Mouse (Mus musculus): ENCODE measurements around the gene Gli3. TPM values are rescaled to one million over a fixed set of nuclear protein-coding genes. Genes with fewer than 3 reads are reported as not detected.

Gene Gli3
- total RNA-seq (2014; rRNA removed) (0.27 and 0.37 TPM in 2 replicates), polyA plus RNA-seq (2012; rRNA removed) (0.15 and 0.16 TPM in 2 replicates)

- WGBS = 1% methylated on average over 66 of the region's 76 CpGs
- H3K36me3 ChIP-seq (ENCODE audit: control insufficient read depth, insufficient read depth, low read length) = no peaks in the 10 kb centered on the region
- H3K9ac ChIP-seq (ENCODE audit: low read depth, low read length) = peak within 1 kb of the TSS; percentile 23
- no peak for TF ChIP-seq CTCF (IDR thresholded peaks at IDR 0.05; ENCODE audit: low read depth, low read length)
- TF ChIP-seq POLR2A (IDR thresholded peaks at IDR 0.05; ENCODE audit: extremely low read depth, insufficient read depth, low read length) = no peak
- peaks cover 9% of the 10 kb centered on the region; the same call in 1 of the 2 replicates for H3K27me3 ChIP-seq (ENCODE audit: control insufficient read depth, insufficient read depth, low read length)
- no peaks in the 10 kb centered on the region for H3K4me1 ChIP-seq (ENCODE audit: control insufficient read depth, insufficient read depth, low read length)
- H3K79me2 ChIP-seq (ENCODE audit: control insufficient read depth, insufficient read depth, low read length) = no peaks in the 10 kb centered on the region
- no peak within 1 kb of the TSS for H3K27ac ChIP-seq (replicated peaks; ENCODE audit: insufficient read depth, low read depth, low read length)
- no peak for DNase-seq (ENCODE audit: extremely low read depth, low read depth, low spot score)
- H3K4me3 ChIP-seq (ENCODE audit: insufficient read depth, low read depth, low read length) = peak within 1 kb of the TSS; percentile 40
These were observed at the start of gene Gli3 for GRCm38 (mm10) chr13:15462830-15463491. TSS of gene Gli3 (plus strand) at chr13:15463235.

- TF ChIP-seq CTCF (IDR thresholded peaks at IDR 0.05; ENCODE audit: low read depth, low read length) = no peak
- TF ChIP-seq POLR2A (IDR thresholded peaks at IDR 0.05; ENCODE audit: extremely low read depth, insufficient read depth, low read length) = no peak
- H3K4me3 ChIP-seq (ENCODE audit: insufficient read depth, low read depth, low read length) = no peak overlapping the region
- no peak overlapping the region for H3K27ac ChIP-seq (replicated peaks; ENCODE audit: insufficient read depth, low read depth, low read length)
- no peaks in the 10 kb centered on the region for H3K36me3 ChIP-seq (ENCODE audit: control insufficient read depth, insufficient read depth, low read length)
- DNase-seq (ENCODE audit: extremely low read depth, low read depth, low spot score) = no peak
- WGBS = 74% methylated on average over 10 of the region's 10 CpGs
- no peaks in the 10 kb centered on the region for H3K27me3 ChIP-seq (ENCODE audit: control insufficient read depth, insufficient read depth, low read length)
- no peak overlapping the region for H3K9ac ChIP-seq (ENCODE audit: low read depth, low read length)
- H3K4me1 ChIP-seq (ENCODE audit: control insufficient read depth, insufficient read depth, low read length) = no peaks in the 10 kb centered on the region
- H3K79me2 ChIP-seq (ENCODE audit: control insufficient read depth, insufficient read depth, low read length) = no peaks in the 10 kb centered on the region
These were observed 41.8 kb upstream of the Gli3 start for GRCm38 (mm10) chr13:15421182-15421750.

- TF ChIP-seq CTCF (IDR thresholded peaks at IDR 0.05; ENCODE audit: low read depth, low read length) = no peak
- no peak for TF ChIP-seq POLR2A (IDR thresholded peaks at IDR 0.05; ENCODE audit: extremely low read depth, insufficient read depth, low read length)
- Histone ChIP-seq H3K36me3 (ENCODE audit: control insufficient read depth, insufficient read depth, low read length) (no peaks in the 10 kb centered on the region), H3K79me2 (ENCODE audit: control insufficient read depth, insufficient read depth, low read length) (no peaks in the 10 kb centered on the region), H3K9ac (ENCODE audit: low read depth, low read length) (no peak overlapping the region), H3K4me1 (ENCODE audit: control insufficient read depth, insufficient read depth, low read length) (no peaks in the 10 kb centered on the region), H3K27me3 (ENCODE audit: control insufficient read depth, insufficient read depth, low read length) (no peaks in the 10 kb centered on the region), H3K27ac (replicated peaks; ENCODE audit: insufficient read depth, low read depth, low read length) (no peak overlapping the region), H3K4me3 (ENCODE audit: insufficient read depth, low read depth, low read length) (no peak overlapping the region)
- WGBS = 64% methylated on average over 4 of the region's 4 CpGs
- no peak for DNase-seq (ENCODE audit: extremely low read depth, low read depth, low spot score)
These were observed 21.0 kb upstream of the Gli3 start for GRCm38 (mm10) chr13:15442002-15442401.

- no peak for DNase-seq (ENCODE audit: extremely low read depth, low read depth, low spot score)
- Histone ChIP-seq H3K36me3 (ENCODE audit: control insufficient read depth, insufficient read depth, low read length) (no peaks in the 10 kb centered on the region), H3K79me2 (ENCODE audit: control insufficient read depth, insufficient read depth, low read length) (no peaks in the 10 kb centered on the region), H3K4me1 (ENCODE audit: control insufficient read depth, insufficient read depth, low read length) (no peaks in the 10 kb centered on the region), H3K4me3 (ENCODE audit: insufficient read depth, low read depth, low read length) (no peak overlapping the region), H3K27me3 (ENCODE audit: control insufficient read depth, insufficient read depth, low read length) (no peaks in the 10 kb centered on the region), H3K9ac (ENCODE audit: low read depth, low read length) (no peak overlapping the region), H3K27ac (replicated peaks; ENCODE audit: insufficient read depth, low read depth, low read length) (no peak overlapping the region)
- TF ChIP-seq POLR2A (IDR thresholded peaks at IDR 0.05; ENCODE audit: extremely low read depth, insufficient read depth, low read length) (no peak), CTCF (IDR thresholded peaks at IDR 0.05; ENCODE audit: low read depth, low read length) (no peak)
- 71% methylated on average over 4 of the region's 4 CpGs for WGBS
These were observed 18.7 kb upstream of the Gli3 start for GRCm38 (mm10) chr13:15444312-15444711.

GRCm38 (mm10) chr13:15445591-15445990 lies 17.4 kb upstream of the Gli3 start:
- no peak overlapping the region for H3K4me3 ChIP-seq (ENCODE audit: insufficient read depth, low read depth, low read length)
- no peaks in the 10 kb centered on the region for H3K27me3 ChIP-seq (ENCODE audit: control insufficient read depth, insufficient read depth, low read length)
- no peaks in the 10 kb centered on the region for H3K4me1 ChIP-seq (ENCODE audit: control insufficient read depth, insufficient read depth, low read length)
- no peak for DNase-seq (ENCODE audit: extremely low read depth, low read depth, low spot score)
- H3K27ac ChIP-seq (replicated peaks; ENCODE audit: insufficient read depth, low read depth, low read length) = no peak overlapping the region
- H3K36me3 ChIP-seq (ENCODE audit: control insufficient read depth, insufficient read depth, low read length) = no peaks in the 10 kb centered on the region
- TF ChIP-seq CTCF (IDR thresholded peaks at IDR 0.05; ENCODE audit: low read depth, low read length) (no peak), POLR2A (IDR thresholded peaks at IDR 0.05; ENCODE audit: extremely low read depth, insufficient read depth, low read length) (no peak)
- WGBS = 81% methylated on average over 2 of the region's 2 CpGs
- no peaks in the 10 kb centered on the region for H3K79me2 ChIP-seq (ENCODE audit: control insufficient read depth, insufficient read depth, low read length)
- H3K9ac ChIP-seq (ENCODE audit: low read depth, low read length) = no peak overlapping the region

GRCm38 (mm10) chr13:15446004-15446403 lies 17.0 kb upstream of the Gli3 start:
- Histone ChIP-seq H3K27ac (replicated peaks; ENCODE audit: insufficient read depth, low read depth, low read length) (no peak overlapping the region), H3K9ac (ENCODE audit: low read depth, low read length) (no peak overlapping the region), H3K36me3 (ENCODE audit: control insufficient read depth, insufficient read depth, low read length) (no peaks in the 10 kb centered on the region), H3K27me3 (ENCODE audit: control insufficient read depth, insufficient read depth, low read length) (no peaks in the 10 kb centered on the region), H3K4me1 (ENCODE audit: control insufficient read depth, insufficient read depth, low read length) (no peaks in the 10 kb centered on the region), H3K79me2 (ENCODE audit: control insufficient read depth, insufficient read depth, low read length) (no peaks in the 10 kb centered on the region), H3K4me3 (ENCODE audit: insufficient read depth, low read depth, low read length) (no peak overlapping the region)
- DNase-seq (ENCODE audit: extremely low read depth, low read depth, low spot score) = no peak
- WGBS = 86% methylated on average over 8 of the region's 8 CpGs
- TF ChIP-seq CTCF (IDR thresholded peaks at IDR 0.05; ENCODE audit: low read depth, low read length) = no peak
- no peak for TF ChIP-seq POLR2A (IDR thresholded peaks at IDR 0.05; ENCODE audit: extremely low read depth, insufficient read depth, low read length)
